Mouse (Mus musculus) heart, adult 18-20 months (tissue): ENCODE measurements at regions not wholly inside any gene's neighbourhood (a gene's known extent, or its start where the extent isn't known, plus 50 kb on each side); places are given as distances from the start of the nearest gene placed in this dataset.
"Not testable (repeated sequence)": the region's sequence is repeated elsewhere in the genome, so short reads cannot be mapped to it uniquely, and the experiment has no call there.

ENCODE experiments used
- DNase-seq, 2 experiments: peaks; one replicate each; pipeline ENCODE4 v3.0.0; 2021 to 2022; ENCODE audit warnings: mixed read lengths in 1 of 2

DNA sequence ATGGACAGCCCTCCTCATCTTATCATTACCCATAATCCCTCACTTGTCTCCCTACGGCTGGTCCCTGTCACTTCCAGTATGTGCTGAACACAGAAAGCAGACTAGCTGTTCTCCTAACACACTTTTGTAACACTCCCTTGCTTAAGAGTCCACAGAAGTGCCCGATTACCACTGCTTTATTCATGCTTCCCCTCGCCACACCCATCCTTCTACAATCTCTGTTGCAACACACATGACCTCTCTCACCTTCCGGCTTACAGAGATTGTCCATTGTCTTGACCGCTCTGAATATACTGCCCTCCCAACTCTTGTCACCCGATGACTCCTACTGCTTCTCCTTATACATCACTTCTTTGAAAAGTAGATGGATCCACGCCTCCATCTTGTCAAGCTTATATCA is 132.9 kb downstream of the Snx18 start:
- DNase-seq = peak in 1 of 2 experiments; percentile 32

DNA sequence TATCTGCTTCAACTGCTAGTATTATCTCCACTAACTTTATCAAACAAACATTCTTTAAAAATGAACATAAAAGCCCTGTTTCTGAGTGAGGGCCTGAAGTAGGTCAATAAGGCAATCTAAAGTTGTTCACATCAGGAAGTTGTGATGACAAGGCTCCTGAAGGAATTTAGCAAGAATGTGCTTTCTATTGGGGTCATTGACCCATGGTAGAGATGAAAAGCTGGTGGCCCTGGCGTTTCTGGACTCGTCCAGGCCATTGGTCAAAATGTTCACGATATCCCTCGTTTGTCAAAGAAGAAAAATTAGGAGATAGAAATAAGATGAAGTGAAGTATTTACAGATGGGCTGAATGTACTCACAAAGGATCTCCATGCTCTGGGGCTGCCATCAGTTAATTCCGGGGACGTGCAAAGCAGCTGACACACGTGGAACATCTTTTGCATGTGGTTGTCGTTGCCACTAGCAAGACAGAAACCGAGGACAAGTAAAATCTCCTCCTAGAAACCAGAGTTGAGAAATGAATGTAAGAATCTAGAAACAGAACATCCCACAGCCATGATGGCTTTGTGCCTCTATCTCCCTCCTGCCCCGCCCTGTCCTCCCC is 134.1 kb downstream of the Snx18 start:
- no peak for DNase-seq

DNA sequence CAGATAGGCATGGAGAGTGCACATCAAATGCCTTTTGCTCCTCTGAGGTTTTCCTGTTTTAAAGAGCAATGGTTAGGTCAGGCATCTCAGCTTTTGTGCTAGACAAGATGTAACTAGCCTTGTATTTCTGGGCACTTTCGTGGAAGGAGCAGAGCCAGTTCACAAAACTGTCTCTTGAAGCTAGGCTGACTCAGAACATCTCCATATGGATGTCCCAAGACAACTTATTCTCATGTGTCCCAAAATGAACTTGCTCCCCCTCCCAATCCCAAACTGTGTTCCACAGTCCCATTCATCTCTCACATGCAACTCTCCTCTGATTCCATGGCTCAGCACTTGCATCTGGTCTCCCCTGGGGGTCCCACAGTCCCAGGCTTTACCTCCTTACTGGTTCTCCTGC is 135.5 kb downstream of the Snx18 start:
- no peak for DNase-seq

GRCm38 (mm10) chr13:113477901-113478510 is 140.4 kb downstream of the Snx18 start:
- DNase-seq = no peak

- peak in 1 of 2 experiments; percentile 30 for DNase-seq
Measured at GRCm38 (mm10) chr13:113470822-113471557, 147.4 kb downstream of the Snx18 start.

DNA sequence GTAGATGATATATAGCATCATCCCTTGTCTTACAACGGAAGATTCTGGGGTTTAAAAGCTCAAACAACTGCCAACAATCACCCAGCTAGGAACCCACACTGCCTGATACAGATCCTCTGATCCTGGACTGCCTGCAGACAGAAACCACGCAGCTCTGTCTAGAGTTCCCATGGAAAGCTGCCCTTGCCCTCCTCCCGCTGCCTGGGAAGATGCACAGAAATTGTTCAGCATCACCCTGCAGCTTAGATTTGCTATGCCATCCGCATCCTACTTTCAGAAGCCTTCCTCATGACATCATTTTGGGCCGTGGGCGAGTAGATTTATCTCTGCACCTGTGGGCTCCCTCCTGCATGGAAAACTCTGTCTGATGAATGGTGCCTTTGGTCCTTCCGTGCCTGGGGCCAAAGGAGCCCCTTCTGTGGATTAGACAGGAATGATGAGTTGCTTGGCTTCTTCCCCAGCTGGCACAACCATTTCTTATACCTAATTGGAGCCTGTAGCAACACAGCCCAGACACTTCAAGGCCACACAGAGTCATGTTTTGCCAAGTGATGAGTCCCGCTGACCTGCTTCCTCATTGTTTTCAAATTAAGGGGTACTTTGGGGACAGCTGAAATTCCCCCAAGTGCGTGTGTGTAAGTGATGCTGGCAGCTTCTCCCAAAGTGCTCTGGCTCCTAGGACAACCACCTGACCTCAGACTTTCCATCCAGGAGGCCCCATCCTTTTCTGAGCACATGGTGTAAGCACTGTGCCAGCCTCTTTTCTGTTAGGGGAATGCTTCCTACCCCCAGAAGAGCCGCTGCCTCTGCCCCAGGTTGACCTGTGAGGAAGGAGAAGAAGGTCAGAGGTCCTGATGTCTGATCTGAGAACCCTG is 153.9 kb downstream of the Snx18 start:
- no peak for DNase-seq

DNA sequence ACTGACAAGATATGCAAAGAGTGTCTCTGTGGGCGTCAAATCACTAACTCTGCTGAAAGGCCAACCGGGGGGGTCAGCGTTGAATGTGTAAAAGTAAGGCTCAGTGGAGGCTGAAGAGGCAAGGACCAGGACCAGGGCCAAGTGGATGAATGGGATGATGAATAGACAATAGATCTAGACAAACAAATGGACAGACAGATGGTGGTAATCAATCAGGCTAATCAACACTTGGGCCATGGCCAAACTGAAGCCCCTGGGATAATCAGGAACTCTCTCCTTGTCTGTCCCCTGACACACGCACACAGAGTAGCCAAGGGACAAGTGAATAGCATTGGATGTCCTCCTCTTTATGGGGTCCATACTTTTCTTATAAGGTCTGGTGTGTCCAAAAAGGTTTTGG is 154.9 kb downstream of the Snx18 start:
- DNase-seq = no peak

DNA sequence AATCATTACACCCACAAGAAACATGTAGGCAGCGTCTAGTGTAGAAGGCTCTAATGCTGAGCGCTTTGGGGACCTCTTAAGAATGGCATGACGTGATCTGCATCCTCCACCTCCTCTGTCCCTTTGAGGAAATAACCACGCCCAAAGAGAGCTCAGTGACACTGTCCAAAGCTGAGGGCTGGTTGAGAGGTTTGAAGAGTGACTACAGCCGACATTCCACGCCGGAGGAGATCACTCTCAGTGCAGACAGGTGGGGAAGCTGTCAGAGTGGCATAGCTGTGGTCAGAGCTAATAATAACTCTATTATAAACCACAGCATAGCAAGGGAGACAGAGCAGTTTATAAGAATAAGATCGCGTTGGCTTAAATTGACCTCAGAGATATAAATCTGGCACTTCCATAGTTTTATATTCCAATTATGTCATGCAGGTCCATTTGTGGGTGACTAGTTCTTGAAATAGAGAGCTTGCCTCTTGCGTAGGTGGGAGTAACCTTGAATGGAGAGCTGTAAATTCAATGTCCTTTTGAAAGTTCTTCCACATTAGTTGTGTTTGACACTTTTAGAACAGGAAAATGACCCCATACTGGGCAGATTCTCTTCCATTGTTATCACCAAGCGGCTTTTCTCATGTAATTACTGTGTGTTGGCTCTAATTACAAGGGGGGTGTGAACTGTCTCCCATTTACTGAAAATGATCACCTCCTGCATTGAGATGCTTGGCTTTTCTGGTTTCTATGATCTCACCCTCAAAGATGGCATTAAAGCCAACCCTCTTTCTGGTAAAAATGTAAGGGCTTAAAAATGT is 161.7 kb downstream of the BC067074 start:
- peak in 1 of 2 experiments; percentile 9 for DNase-seq

GRCm38 (mm10) chr13:113448378-113448777 is 155.4 kb downstream of the BC067074 start:
- no peak for DNase-seq

DNA sequence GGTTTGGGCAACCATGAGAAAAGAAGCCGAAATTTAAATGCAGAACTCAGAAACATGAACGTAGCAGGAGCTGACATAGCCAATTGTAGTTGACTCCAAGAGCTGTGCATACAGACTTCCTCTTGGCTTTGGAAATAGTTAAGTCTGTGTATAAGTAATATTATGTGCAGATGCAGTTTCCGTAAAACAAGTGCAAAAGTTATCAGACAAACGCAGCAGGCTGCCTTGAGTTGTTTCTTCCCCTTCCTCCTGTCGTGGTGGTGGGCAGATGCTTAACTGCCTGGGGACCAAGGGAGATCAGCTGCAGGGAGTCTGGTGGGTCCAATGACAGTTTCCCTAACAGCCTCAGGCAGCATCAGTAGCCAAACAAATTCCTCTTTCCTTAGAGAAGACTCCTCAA is 153.3 kb downstream of the BC067074 start:
- DNase-seq = no peak

- DNase-seq = not testable (repeated sequence)
Measured at GRCm38 (mm10) chr13:113444481-113444880, 151.5 kb downstream of the BC067074 start.

DNA sequence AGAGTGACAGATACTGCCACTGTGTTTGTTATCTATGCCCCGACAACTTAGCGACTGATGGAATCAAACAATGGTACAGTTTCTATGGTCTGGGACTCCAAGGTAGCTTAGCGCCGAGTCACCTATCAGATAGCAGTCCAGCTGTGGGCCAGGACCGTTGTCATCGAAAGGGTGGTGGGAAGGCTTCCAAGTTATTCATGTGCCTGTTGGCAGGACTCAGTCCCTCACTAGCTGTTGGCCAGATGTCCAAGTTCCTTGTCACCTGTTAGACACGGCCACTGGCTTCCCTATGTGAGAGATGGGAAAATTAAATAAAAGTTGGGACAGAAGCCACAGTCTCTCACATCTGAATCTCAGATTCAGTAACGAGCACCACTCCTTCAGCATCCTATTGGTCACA is 150.1 kb downstream of the BC067074 start:
- DNase-seq = peak; percentile 47 to 57

DNA sequence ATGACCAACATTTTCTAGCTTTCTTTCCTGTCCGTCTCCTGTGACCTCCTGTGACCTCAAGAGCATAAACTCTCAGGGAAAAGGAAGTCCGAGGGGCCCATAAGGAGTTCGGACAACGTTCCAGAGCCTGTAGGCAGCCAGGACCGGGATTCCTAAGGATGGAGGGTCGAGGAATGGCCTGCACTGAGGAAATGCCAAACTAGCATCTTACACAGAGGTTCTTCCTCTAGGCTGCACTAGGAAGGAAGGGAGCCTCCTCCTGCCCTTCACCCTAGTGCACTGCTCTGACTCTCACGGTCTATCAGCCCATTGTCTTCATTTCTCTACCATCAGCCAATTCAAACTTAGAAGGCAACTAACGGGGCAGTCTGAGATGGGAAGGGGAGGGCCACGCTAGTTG is 149.2 kb downstream of the BC067074 start:
- DNase-seq = peak in 1 of 2 experiments; percentile 8

- DNase-seq = no peak
Measured at GRCm38 (mm10) chr13:113440137-113440536, 147.2 kb downstream of the BC067074 start.

DNA sequence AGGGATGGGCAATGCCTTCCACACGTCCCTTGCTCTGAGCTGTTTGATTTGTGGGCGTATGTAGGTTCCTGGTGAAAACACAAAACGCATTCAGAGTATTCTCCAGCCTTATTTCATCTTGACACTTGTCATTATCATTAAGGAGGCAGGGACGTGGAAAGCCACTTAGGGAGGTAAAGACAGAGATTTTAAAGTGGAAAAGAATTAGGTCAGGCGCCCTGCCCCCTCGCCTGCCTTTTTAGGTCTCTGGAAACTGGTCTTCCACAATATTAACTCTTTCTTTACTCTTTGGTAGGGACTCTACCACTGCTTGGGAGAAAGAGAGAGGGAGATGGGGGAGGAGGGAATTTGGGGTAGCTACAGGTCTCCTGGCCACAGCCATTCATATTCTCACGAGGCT is 146.6 kb downstream of the BC067074 start:
- DNase-seq = no peak

DNA sequence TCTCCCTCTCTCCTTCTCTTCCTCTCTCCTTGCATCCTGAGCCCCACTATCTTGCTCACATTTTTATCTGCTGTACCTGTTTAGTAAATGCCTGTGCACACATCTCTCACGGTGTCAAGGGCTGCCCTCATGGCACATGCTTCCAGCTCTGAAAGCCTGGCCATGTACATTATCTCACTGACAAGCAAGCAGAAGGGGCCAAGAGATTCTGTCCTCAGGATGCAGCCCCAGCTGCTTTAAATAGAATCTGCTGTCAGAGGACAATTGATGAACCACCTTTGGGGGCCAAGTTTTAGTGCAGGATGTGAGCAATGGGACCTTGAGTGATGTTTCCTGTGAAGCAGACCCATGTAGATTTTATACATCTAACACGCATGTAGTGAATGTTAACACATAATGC is 145.9 kb downstream of the BC067074 start:
- peak; percentile 34 to 63 for DNase-seq

- no peak for DNase-seq
Measured at GRCm38 (mm10) chr13:113436288-113436687, 143.3 kb downstream of the BC067074 start.

- DNase-seq = no peak
Measured at GRCm38 (mm10) chr13:113435117-113435516, 142.2 kb downstream of the BC067074 start.

DNA sequence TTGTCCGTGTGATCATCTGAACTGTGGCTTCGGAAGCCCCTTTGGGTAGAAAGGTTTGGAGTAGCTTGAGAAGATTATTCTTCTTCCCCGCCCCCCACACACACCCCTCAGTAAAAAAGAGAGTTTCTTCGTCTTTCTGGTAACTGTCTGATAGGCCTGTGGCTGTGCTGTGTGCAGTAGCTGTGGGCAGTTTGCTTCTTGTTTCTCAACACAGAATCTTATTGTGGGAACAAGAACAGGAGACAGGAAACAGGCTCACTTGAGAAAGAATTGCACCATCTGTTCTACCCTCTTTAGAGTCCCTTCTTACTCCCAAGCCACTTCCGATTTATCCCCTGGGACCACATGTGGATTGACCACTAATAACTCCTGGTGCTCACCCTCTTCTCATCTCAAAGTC is 140.5 kb downstream of the BC067074 start:
- DNase-seq = no peak

DNA sequence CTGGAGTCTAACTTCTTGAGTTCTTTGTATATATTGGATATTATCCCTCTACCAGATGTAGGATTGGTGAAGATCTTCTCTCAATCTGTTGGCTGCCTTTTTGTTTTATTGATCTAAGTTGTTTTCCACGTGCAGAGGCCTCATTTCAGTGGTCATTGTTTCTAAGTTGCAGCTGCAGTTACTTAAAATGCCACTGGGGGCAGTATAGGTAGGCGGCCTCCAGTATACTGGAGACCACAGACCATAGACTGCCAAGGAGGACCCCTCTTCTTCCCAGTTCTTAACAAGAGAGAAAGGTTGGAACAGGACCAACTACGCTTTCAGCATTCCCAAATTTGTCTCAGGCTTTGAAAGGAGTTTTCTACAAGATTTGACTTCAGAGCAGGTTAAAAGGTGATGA is 136.7 kb downstream of the BC067074 start:
- peak in 1 of 2 experiments; percentile 36 for DNase-seq
